Mouse (Mus musculus): ENCODE measurements around the gene Hnrnpdl.

GRCm38 (mm10) chr5:100055866-100056369 is 16.5 kb upstream of the Hnrnpdl start:
- TF ChIP-seq CTCF (IDR thresholded peaks at IDR 0.05; ENCODE audit: low read depth, low read length) (no peak), POLR2A (IDR thresholded peaks at IDR 0.05; ENCODE audit: borderline replicate concordance, low read depth, low read length) (no peak)
